Mouse (Mus musculus): ENCODE measurements around the gene Olfr1260.

The Olfr1260 gene

DNA sequence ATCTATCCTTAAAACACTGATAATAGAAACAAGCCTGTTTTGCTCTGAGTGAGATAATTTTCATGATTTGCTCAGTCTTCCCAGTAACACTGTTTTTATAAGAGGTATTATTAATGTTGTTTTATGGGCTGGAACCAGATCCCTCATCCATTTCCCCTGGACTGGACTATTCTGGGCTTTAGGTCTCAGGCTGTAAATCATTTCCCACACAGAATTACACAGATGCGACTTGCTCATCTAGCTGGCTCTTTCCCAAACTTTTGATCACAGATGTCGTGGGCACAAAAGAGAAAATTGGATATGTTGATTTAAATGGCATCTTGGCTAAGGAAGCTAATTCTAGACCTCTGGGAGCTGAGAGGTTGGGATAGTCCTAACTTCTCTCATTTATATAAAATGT is at the start of gene Olfr1260:
TSS of gene Olfr1260 (plus strand) at position 157 of the 400 bp plus-strand sequence.
- DNase-seq (ENCODE audit: low spot score in 2 of 2), result no peak

DNA sequence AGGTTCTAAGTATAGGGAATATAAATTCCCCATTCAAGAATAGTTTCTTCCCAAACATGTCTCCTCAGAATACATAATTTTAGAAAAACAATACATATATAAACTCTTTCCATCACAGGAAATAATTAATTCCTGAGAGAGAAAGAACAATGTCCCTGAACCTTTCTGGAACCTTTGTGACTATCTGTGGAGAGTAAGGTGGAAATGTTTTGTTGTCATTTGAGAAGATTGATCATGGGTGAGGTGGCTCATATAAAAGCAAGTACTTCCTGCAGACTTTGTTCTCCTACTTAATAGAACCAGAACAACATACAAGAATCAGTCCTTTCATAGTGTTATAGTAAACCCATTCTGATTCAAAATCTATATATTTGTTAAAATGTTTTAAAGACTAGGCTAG is 47.1 kb upstream of the Olfr1260 start, which contains the start of gene Olfr1258:
TSS of gene Olfr1258 (plus strand) at position 301 of the 400 bp plus-strand sequence.
- no peak for DNase-seq (ENCODE audit: low spot score in 2 of 2)

DNA sequence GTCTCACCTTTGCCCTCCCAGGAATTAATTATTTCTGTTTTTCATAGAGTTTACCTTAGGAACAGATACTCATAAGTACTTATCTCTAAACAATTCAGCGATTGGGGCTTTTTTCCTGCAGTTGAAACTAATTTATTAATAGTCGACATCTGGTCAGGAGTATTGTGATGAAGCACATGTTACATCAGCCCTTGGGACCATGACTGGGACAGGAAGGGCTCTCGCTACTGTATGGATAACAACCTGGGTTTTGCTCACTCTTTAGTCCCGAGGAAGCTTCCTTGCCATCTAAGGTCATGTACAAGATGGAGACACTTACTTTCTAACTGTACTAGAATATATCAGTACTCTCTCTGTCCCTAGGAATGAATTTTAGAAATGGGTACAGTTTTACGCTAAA is 25.6 kb upstream of the Olfr1260 start, which contains the start of gene Olfr1259:
TSS of gene Olfr1259 (minus strand) at position 101 of the 400 bp plus-strand sequence.
- no peak for DNase-seq (ENCODE audit: low spot score in 2 of 2)

DNA sequence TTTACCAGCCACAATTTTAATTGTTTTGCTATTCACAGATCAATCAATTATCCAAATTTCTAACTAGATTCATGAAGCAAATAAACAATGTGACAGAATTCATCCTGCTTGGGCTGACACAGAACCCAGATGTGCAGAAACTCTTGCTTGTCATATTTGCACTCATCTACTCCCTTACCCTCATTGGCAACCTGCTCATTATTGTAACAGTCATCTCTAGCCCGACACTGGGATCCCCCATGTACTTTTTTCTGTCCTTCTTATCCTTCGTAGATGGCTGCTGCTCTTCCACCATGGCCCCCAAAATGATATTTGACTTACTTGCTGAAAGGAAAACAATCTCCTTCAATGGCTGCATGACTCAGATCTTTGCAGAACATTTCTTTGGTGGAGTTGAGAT is 3.6 kb downstream of the Olfr1260 start:
- DNase-seq (ENCODE audit: low spot score in 2 of 2), result no peak

DNA sequence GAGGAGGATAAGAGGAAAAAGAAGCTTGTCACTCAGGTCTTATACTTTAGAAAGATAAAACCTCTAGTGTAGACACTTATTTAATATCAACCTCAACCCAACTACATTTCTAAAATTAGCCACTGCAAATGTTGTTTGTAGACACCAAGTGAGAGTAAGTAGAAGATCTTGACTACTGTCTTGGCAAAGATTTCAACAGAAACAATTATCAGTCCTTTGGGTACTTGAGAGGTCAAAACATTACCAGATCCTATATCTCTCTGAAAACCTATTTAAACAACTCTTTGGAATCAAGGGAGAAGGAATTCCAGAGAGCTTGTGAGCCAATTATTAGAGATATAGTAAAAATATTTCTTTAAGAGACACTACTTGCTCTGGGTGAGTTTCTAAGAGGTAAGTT is 16.8 kb downstream of the Olfr1260 start, which contains the start of gene Olfr1261:
TSS of gene Olfr1261 (plus strand) at position 301 of the 400 bp plus-strand sequence.
- DNase-seq (ENCODE audit: low spot score in 2 of 2), result no peak

DNA sequence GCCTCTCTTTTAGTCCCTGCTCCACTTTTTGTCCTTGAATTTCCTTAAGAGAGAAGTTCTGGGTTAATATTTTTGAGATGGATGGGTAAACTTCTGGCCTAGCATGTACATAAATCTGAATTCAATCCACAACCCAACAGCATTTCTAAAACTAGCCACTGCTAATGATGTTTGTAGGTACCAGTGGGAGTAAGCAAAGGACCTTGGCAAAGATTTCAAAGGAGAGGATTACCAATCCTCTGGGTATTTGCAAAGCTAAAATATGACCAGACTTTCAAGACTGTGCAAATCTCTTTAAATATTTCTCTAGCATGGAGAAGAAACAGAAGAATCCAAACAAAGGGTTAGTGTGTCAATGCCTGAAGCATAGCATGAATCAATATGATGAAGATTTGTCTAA is 25.7 kb downstream of the Olfr1260 start, which contains the start of gene Olfr1262:
TSS of gene Olfr1262 (plus strand) at position 301 of the 400 bp plus-strand sequence.
- no peak for DNase-seq (ENCODE audit: low spot score in 2 of 2)

DNA sequence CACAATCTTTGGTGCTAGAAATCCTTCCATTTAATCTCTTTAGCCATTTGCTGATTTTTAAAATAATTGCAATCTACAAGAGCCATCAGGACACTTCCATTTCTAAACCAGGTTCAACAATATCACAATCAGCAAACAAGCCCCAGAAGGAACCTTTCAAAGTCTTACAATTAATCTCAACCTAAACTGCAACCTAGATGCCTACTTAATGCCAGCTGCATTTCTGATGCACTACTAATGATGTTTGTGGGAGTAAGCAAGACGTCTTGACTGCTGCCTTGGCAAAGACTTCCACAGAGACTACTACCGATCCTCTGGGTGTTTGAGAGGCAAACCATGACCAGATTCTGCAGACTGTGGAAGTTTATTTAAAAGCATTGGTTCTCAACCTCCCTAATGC is 37.7 kb downstream of the Olfr1260 start, which contains the start of gene Olfr1263:
TSS of gene Olfr1263 (plus strand) at position 301 of the 400 bp plus-strand sequence.
- DNase-seq (ENCODE audit: low spot score in 2 of 2), result no peak

DNA sequence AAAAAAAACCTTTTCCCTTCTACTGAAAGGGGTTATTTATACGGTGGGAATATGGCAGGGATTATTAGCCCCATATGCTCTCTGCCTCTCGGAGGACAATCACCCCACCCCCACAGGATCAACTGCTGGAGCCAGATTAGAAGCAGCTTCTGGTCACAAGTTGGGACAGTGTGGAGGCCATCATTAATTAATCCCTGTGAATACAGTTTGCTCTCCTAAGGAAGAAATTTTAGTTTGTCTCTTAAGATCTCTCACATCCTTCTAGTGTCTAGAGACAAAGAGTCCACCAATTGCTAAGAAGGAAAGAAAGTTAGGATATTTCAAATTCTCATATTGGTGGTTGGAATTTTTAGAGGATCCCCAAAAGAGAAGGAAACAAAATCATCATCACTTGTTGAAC is 51.3 kb downstream of the Olfr1260 start, which contains the start of gene Olfr1264:
TSS of gene Olfr1264 (minus strand) at position 101 of the 400 bp plus-strand sequence.
- DNase-seq (ENCODE audit: low spot score in 2 of 2), result no peak
